8 mouse cellular contexts compared by ENCODE assay signal in the genomic region with DNA sequence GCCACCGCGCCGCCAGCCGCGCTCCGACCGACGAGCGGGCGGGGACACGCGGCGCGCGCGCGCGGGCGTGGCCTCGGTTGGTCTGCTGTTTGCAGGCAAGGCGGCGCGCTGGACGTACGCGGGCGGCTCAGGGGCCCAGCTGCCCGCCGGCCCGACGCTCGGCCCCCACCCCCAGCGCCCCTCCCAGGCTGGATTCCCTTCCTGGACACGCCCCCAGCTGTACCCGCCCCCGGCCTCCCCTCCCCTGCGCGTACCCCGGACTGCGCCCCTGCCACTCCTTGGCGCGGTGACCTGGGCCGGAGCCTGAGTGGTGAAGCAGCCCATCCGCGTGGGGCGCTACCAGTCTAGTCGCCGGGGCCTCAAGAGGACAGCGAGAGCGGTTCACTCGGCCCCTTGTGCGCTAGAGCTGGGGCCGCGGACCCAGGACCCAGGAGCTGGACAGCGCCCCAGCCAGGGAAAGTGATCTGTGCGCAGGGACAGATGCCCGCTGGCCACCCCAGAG. TPM values are rescaled to one million over a fixed set of nuclear protein-coding genes. Genes with fewer than 3 reads are reported as not detected.
DNase-seq lines count a peak whose midpoint lies in the region; ATAC-seq and TF ChIP-seq lines count a peak whose summit lies in the region.

A gene (minus strand): TSS at position 42 of the 502 bp plus-strand sequence.

- no peaks in the 10 kb centered on the region for H3K9me3 ChIP-seq in hindbrain, embryonic 14.5 days (ENCODE audit: control insufficient read depth, low read length)

- H3K9ac ChIP-seq in hindbrain, embryonic 14.5 days: peak within 1 kb of the TSS; percentile 98

- POLR2A ChIA-PET in Patski (lab: Charles Lee): interaction anchor here (1.8 to 4.4 kb wide), 3 partner anchors 9 to 103 kb away, joined by 5 to 34 read pairs (median 11); a partner anchor contains a TSS

- TF ChIP-seq CTCF in Patski (IDR thresholded peaks at IDR 0.05): no peak

- peak; percentile 73 for DNase-seq in Patski (ENCODE audit: low read depth, low spot score)
- peak; percentile 97 to 98 for DNase-seq in cerebellum, postnatal 14 days
- DNase-seq in frontal cortex, postnatal 25 days (ENCODE audit: low spot score in 2 of 2): peak; percentile 77 to 79
- peak; percentile 92 for DNase-seq in hindbrain, embryonic 14.5 days (ENCODE audit: low spot score)
- peak; percentile 89 to 92 for DNase-seq in layer of hippocampus, postnatal 36 days
- DNase-seq in lung, postnatal 36 days: peak; percentile 94
- DNase-seq in retina, postnatal 1 day: peak; percentile 98
- DNase-seq in urinary bladder, adult 18-20 months (ENCODE audit: low spot score in 2 of 2): peak; percentile 81 to 88

- H3K4me2 ChIP-seq in hindbrain, embryonic 14.5 days (replicated peaks): peak within 1 kb of the TSS; percentile 86

- under 1% methylated on average over 42 of the region's 57 CpGs for WGBS in hindbrain, embryonic 14.5 days

- H3K36me3 ChIP-seq in hindbrain, embryonic 14.5 days (replicated peaks; ENCODE audit: control insufficient read depth, insufficient read depth): peaks cover 11% of the 10 kb centered on the region; the same call in 1 of the 2 replicates

- peak within 1 kb of the TSS; percentile 99 for H3K27ac ChIP-seq in hindbrain, embryonic 14.5 days

- H3K4me3 ChIP-seq in hindbrain, embryonic 14.5 days (replicated peaks; ENCODE audit: low read length): peak within 1 kb of the TSS; percentile 94

- peak; percentile 81 for ATAC-seq in Patski
- ATAC-seq in hindbrain, embryonic 14.5 days (ENCODE audit: low FRiP score): peak; percentile 91

- H3K27me3 ChIP-seq in Patski: no peaks in the 10 kb centered on the region
- no peaks in the 10 kb centered on the region for H3K27me3 ChIP-seq in hindbrain, embryonic 14.5 days (ENCODE audit: control insufficient read depth, insufficient read depth, low read length)

- peaks cover 30% of the 10 kb centered on the region for H3K4me1 ChIP-seq in hindbrain, embryonic 14.5 days (replicated peaks; ENCODE audit: control insufficient read depth, insufficient read depth, low read length)

- in situ Hi-C loops in Patski (cut with MboI; ENCODE audit: low pct_unique_long_range_greater_than_20kb): loop anchor here (5.0 kb wide), 1 partner anchor 102 kb away; a partner anchor contains a TSS

- CTCF ChIA-PET in Patski (lab: Charles Lee): interaction anchor here (1.0 to 11.9 kb wide), 6 partner anchors 9 to 103 kb away, joined by 3 to 70 read pairs (median 6); a partner anchor contains a TSS

RNA-seq across cellular contexts. Expression of the gene that starts here (rescaled TPM):
- 212 TPM for polyA plus RNA-seq in Patski (2021)
- polyA plus RNA-seq in hindbrain, embryonic 14.5 days (2014; fragmentation: Nextera tagmentation; extraction: Ambion mirVana): 498 and 540 TPM in 2 replicates
- 100 to 1,000 TPM; 276 to 303 TPM for total RNA-seq in layer of hippocampus, postnatal 36 days (2021)

Comparison
In these comparisons a context has a peak if more than half of its experiments do, and no peak if none do; other contexts are left out.
1. Peak in every context shown above with its lines: DNase-seq, ATAC-seq, H3K4me3 ChIP-seq and H3K27ac ChIP-seq.